Mouse (Mus musculus) embryonic facial prominence, embryonic 11.5 days (tissue): ENCODE measurements around the gene Eif4a1. TPM values are rescaled to one million over a fixed set of nuclear protein-coding genes. Genes with fewer than 3 reads are reported as not detected.

Source experiments
- ATAC-seq: fragments of 200-750 bp; cut with Nextera tagmentation; replicated peaks from 2 replicates; pipeline ENCODE4 v1.8.0; 2017; ENCODE audit warnings: low read depth; ENCODE audit not compliant: insufficient number of reproducible peaks, low FRiP score, low TSS enrichment
- DNase-seq: peaks from one replicate; pipeline ENCODE4 v3.0.0-alpha.2; 2015; ENCODE audit warnings: low spot score
- H3K27ac ChIP-seq: fragments of 300-500 bp; sonication (generic); replicated peaks from 2 replicates; pipeline ENCODE4 v1.5.1; 2014; ENCODE audit warnings: mild to moderate bottlenecking, low read depth, low read length, control low read depth
- H3K27me3 ChIP-seq: fragments of 300-500 bp; sonication (generic); 2 replicates; pipeline ENCODE4 v1.6.1; 2014; ENCODE audit warnings: mild to moderate bottlenecking, low read length, moderate library complexity, mixed read lengths; ENCODE audit not compliant: control insufficient read depth, insufficient read depth
- H3K36me3 ChIP-seq: fragments of 300-500 bp; sonication (generic); replicated peaks from 2 replicates; pipeline ENCODE4 v1.6.1; 2014; ENCODE audit warnings: low read depth, mild to moderate bottlenecking, low read length, moderate library complexity, mixed read lengths; ENCODE audit not compliant: control insufficient read depth, insufficient read depth
- H3K4me1 ChIP-seq: fragments of 300-500 bp; sonication (generic); 2 replicates; pipeline ENCODE4 v1.6.1; 2014; ENCODE audit warnings: low read length, mixed read lengths; ENCODE audit not compliant: control insufficient read depth, insufficient read depth
- H3K4me2 ChIP-seq: fragments of 300-500 bp; sonication (generic); 2 replicates; pipeline ENCODE4 v1.6.1; 2014; ENCODE audit warnings: low read depth, mild to moderate bottlenecking, control low read depth, low read length, moderate library complexity
- H3K4me3 ChIP-seq: fragments of 300-500 bp; sonication (generic); 2 replicates; pipeline ENCODE4 v1.5.1; 2014; ENCODE audit warnings: low read depth, low read length, control low read depth
- H3K9ac ChIP-seq: fragments of 300-500 bp; sonication (generic); replicated peaks from 2 replicates; pipeline ENCODE4 v1.6.1; 2014; ENCODE audit warnings: mild to moderate bottlenecking, control low read depth, low read length
- H3K9me3 ChIP-seq: fragments of 300-500 bp; sonication (generic); replicated peaks from 2 replicates; pipeline ENCODE4 v1.6.1; 2016; ENCODE audit warnings: mild to moderate bottlenecking, low read length, inconsistent platforms, mixed read lengths; ENCODE audit not compliant: control insufficient read depth
- WGBS: fragments of 180-500 bp; shearing (Covaris S2); extraction: QIAGEN DNeasy Blood & Tissue Kit; methylation state at CpG from one replicate; pipeline ENCODE4 v1.1.7; 2014; 5-methylcytosine and 5-hydroxymethylcytosine counted together
- polyA plus RNA-seq: library from polyadenylated mRNA; unstranded; fragments of >200 nt; fragmentation: Nextera tagmentation; extraction: Ambion mirVana; gene quantifications from 2 replicates; pipeline ENCODE4 v1.2.1, GENCODE M21; 2014

The Eif4a1 gene
- 959 and 1,000 TPM in 2 replicates for polyA plus RNA-seq

DNA sequence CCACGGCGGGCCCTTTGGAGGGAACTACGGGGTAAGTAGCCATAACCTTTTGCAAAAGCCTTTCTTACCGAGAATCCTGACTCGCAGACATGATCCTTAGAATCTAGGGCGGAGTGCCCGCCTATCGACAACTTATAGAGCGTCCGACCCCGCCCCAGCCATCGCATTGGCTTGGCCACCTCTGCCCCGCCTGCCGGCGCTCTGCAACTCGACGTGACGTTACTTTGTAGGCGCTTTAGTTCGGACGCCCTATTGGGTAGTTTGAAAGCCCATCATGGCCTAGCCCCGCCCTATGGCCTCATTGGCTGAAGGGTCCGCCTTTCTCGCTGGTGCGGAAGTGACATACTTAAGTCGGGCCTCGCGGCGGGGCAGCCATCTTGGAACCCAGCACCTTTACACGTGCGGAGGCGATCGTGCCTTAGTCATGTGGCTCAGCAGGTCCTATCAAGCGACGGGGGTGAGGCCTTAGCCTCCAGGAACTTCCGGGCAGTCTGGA lies at the start of gene Eif4a1:
Gene Eif4a1 (minus strand): TSS at position 213 of the 496 bp plus-strand sequence.
- peaks cover 26% of the 10 kb centered on the region for H3K36me3 ChIP-seq
- WGBS: under 1% methylated on average over 36 of the region's 36 CpGs
- H3K27ac ChIP-seq: peak within 1 kb of the TSS; percentile 93
- peak within 1 kb of the TSS; percentile 94 for H3K4me3 ChIP-seq
- DNase-seq (peak; percentile 100), ATAC-seq (peak; percentile 97)
- no peaks in the 10 kb centered on the region for H3K27me3 ChIP-seq
- peak within 1 kb of the TSS; percentile 99 for H3K9ac ChIP-seq
- H3K4me2 ChIP-seq: peak within 1 kb of the TSS; percentile 87
- H3K9me3 ChIP-seq: no peaks in the 10 kb centered on the region
- H3K4me1 ChIP-seq: no peaks in the 10 kb centered on the region

- H3K27ac ChIP-seq: no peak overlapping the region
- no peak overlapping the region for H3K4me2 ChIP-seq
- H3K36me3 ChIP-seq: no peaks in the 10 kb centered on the region
- H3K4me3 ChIP-seq: no peak overlapping the region
- no peak overlapping the region for H3K9ac ChIP-seq
- ATAC-seq (no peak), DNase-seq (no peak)
- no peaks in the 10 kb centered on the region for H3K27me3 ChIP-seq
- no peaks in the 10 kb centered on the region for H3K9me3 ChIP-seq
- peaks cover 2% of the 10 kb centered on the region; the same call in 1 of the 2 replicates for H3K4me1 ChIP-seq
- 78% methylated on average over 6 of the region's 6 CpGs for WGBS
Observed at GRCm38 (mm10) chr11:69720852-69721251, 48.6 kb upstream of the Eif4a1 start.

- H3K9ac ChIP-seq: no peak overlapping the region
- DNase-seq (no peak), ATAC-seq (no peak)
- peaks cover 2% of the 10 kb centered on the region; the same call in 1 of the 2 replicates for H3K4me1 ChIP-seq
- no peak overlapping the region for H3K4me2 ChIP-seq
- no peaks in the 10 kb centered on the region for H3K36me3 ChIP-seq
- WGBS: 72% methylated on average over 6 of the region's 6 CpGs
- no peaks in the 10 kb centered on the region for H3K27me3 ChIP-seq
- no peak overlapping the region for H3K27ac ChIP-seq
- H3K9me3 ChIP-seq: no peaks in the 10 kb centered on the region
- no peak overlapping the region for H3K4me3 ChIP-seq
Observed at GRCm38 (mm10) chr11:69719423-69719822, 47.2 kb upstream of the Eif4a1 start.

GRCm38 (mm10) chr11:69718661-69719060 lies 46.4 kb upstream of the Eif4a1 start:
- peaks cover 2% of the 10 kb centered on the region; the same call in 1 of the 2 replicates for H3K4me1 ChIP-seq
- H3K9me3 ChIP-seq: no peaks in the 10 kb centered on the region
- no peak overlapping the region for H3K27ac ChIP-seq
- H3K27me3 ChIP-seq: no peaks in the 10 kb centered on the region
- 27% methylated on average over 15 of the region's 15 CpGs for WGBS
- H3K4me2 ChIP-seq: no peak overlapping the region
- DNase-seq (peak; percentile 38), ATAC-seq (no peak)
- no peak overlapping the region for H3K9ac ChIP-seq
- no peaks in the 10 kb centered on the region for H3K36me3 ChIP-seq
- H3K4me3 ChIP-seq: no peak overlapping the region

DNA sequence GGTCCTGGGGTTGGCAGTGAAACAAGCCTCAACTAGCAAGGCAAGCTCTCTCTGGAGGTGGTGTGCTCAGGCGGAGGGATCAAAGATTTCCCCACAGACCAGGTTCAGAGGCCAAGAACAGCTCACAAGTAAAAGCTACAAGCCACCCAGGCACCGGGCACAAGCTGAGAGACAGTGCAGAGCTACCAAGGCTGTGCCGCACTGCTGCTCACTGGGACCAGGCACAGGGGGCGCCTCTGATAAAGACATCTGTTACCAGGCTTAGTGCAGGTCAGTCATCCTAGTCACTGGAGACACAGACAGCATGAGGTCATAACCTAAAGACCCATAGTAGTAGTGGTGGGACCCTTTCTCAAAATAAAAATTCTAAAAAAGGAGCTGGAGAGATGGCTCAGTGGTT lies 44.7 kb upstream of the Eif4a1 start:
- ATAC-seq (no peak), DNase-seq (no peak)
- Histone ChIP-seq H3K4me2 (no peak overlapping the region), H3K27ac (no peak overlapping the region), H3K4me3 (no peak overlapping the region), H3K4me1 (peaks cover 2% of the 10 kb centered on the region; the same call in 1 of the 2 replicates), H3K9me3 (no peaks in the 10 kb centered on the region), H3K27me3 (no peaks in the 10 kb centered on the region), H3K36me3 (no peaks in the 10 kb centered on the region), H3K9ac (no peak overlapping the region)
- WGBS: 62% methylated on average over 4 of the region's 4 CpGs

GRCm38 (mm10) chr11:69715929-69716328 lies 43.7 kb upstream of the Eif4a1 start:
- no peak for ATAC-seq
- 24% methylated on average over 5 of the region's 5 CpGs for WGBS
- H3K4me3 ChIP-seq: no peak overlapping the region
- peaks cover 2% of the 10 kb centered on the region; the same call in 1 of the 2 replicates for H3K4me1 ChIP-seq
- peak; percentile 79 for DNase-seq
- H3K27me3 ChIP-seq: no peaks in the 10 kb centered on the region
- no peaks in the 10 kb centered on the region for H3K36me3 ChIP-seq
- H3K4me2 ChIP-seq: no peak overlapping the region
- H3K27ac ChIP-seq: peak overlapping the region; percentile 42; the same call in 1 of the 2 replicates
- H3K9ac ChIP-seq: no peak overlapping the region
- H3K9me3 ChIP-seq: no peaks in the 10 kb centered on the region

GRCm38 (mm10) chr11:69715482-69715881 lies 43.3 kb upstream of the Eif4a1 start:
- 57% methylated on average over 9 of the region's 9 CpGs for WGBS
- peak overlapping the region; percentile 42 for H3K27ac ChIP-seq
- H3K4me1 ChIP-seq: peaks cover 2% of the 10 kb centered on the region; the same call in 1 of the 2 replicates
- no peak overlapping the region for H3K4me3 ChIP-seq
- H3K27me3 ChIP-seq: no peaks in the 10 kb centered on the region
- H3K9ac ChIP-seq: no peak overlapping the region
- DNase-seq (peak; percentile 56), ATAC-seq (no peak)
- no peaks in the 10 kb centered on the region for H3K9me3 ChIP-seq
- H3K36me3 ChIP-seq: no peaks in the 10 kb centered on the region
- no peak overlapping the region for H3K4me2 ChIP-seq

- H3K27me3 ChIP-seq: no peaks in the 10 kb centered on the region
- H3K4me1 ChIP-seq: peaks cover 2% of the 10 kb centered on the region; the same call in 1 of the 2 replicates
- no peak overlapping the region for H3K27ac ChIP-seq
- WGBS: 35% methylated on average over 18 of the region's 18 CpGs
- H3K9ac ChIP-seq: no peak overlapping the region
- H3K4me2 ChIP-seq: no peak overlapping the region
- no peaks in the 10 kb centered on the region for H3K36me3 ChIP-seq
- ATAC-seq (no peak), DNase-seq (peak; percentile 82)
- no peaks in the 10 kb centered on the region for H3K9me3 ChIP-seq
- H3K4me3 ChIP-seq: no peak overlapping the region
Observed at GRCm38 (mm10) chr11:69714636-69715329, 42.6 kb upstream of the Eif4a1 start.
